Mouse (Mus musculus): ENCODE results near the gene Gdf1. TPM values are rescaled to one million over a fixed set of nuclear protein-coding genes. Genes with fewer than 3 reads are reported as not detected.

The Gdf1 gene
- polyA plus RNA-seq, 1 experiment from 2014 or later, result 0.89 TPM

GRCm38 (mm10) chr8:70352000-70352384 is 22.4 kb downstream of the Gdf1 start:
- Histone ChIP-seq H3K36me3 (ENCODE audit: poor library complexity, severe bottlenecking) (peaks cover 36% of the 10 kb centered on the region), H3K9ac (peak overlapping the region; percentile 99), H3K27ac (no peak overlapping the region), H3K27me3 (no peaks in the 10 kb centered on the region), H3K9me3 (replicated peaks) (no peaks in the 10 kb centered on the region), H3K4me2 (peak overlapping the region; percentile 96), H3K4me1 (peaks cover 56% of the 10 kb centered on the region), H3K4me3 (peak overlapping the region; percentile 100)
- ATAC-seq, result no peak
- WGBS, result 32% methylated on average over 3 of the region's 3 CpGs

GRCm38 (mm10) chr8:70352657-70353151 is 23.1 kb downstream of the Gdf1 start:
- WGBS, result 0% methylated on average over 61 of the region's 64 CpGs
- H3K27ac ChIP-seq, result peak overlapping the region; percentile 82
- H3K4me2 ChIP-seq, result peak overlapping the region; percentile 96
- H3K9ac ChIP-seq, result peak overlapping the region; percentile 99
- peaks cover 54% of the 10 kb centered on the region for H3K4me1 ChIP-seq
- peak; percentile 58 for ATAC-seq
- peaks cover 29% of the 10 kb centered on the region for H3K36me3 ChIP-seq (ENCODE audit: poor library complexity, severe bottlenecking)
- H3K27me3 ChIP-seq, result no peaks in the 10 kb centered on the region
- H3K4me3 ChIP-seq, result peak overlapping the region; percentile 100
- no peaks in the 10 kb centered on the region for H3K9me3 ChIP-seq (replicated peaks)

- WGBS, result under 1% methylated on average over 58 of the region's 69 CpGs
- Histone ChIP-seq H3K27me3 (no peaks in the 10 kb centered on the region), H3K4me3 (peak within 1 kb of the TSS; percentile 100), H3K9me3 (replicated peaks) (no peaks in the 10 kb centered on the region), H3K4me1 (peaks cover 48% of the 10 kb centered on the region), H3K27ac (peak within 1 kb of the TSS; percentile 82), H3K36me3 (ENCODE audit: poor library complexity, severe bottlenecking) (peaks cover 23% of the 10 kb centered on the region), H3K9ac (peak within 1 kb of the TSS; percentile 99), H3K4me2 (peak within 1 kb of the TSS; percentile 96)
- peak; percentile 87 for ATAC-seq
These were observed 23.7 kb downstream of the Gdf1 start, which contains the start of gene Upf1 for GRCm38 (mm10) chr8:70353194-70353817. Gene Upf1, minus strand, starts transcription at chr8:70353278.

GRCm38 (mm10) chr8:70354004-70354403 is 24.4 kb downstream of the Gdf1 start:
- Histone ChIP-seq H3K9me3 (replicated peaks) (no peaks in the 10 kb centered on the region), H3K27ac (peak overlapping the region; percentile 82), H3K9ac (peak overlapping the region; percentile 74), H3K36me3 (ENCODE audit: poor library complexity, severe bottlenecking) (peaks cover 16% of the 10 kb centered on the region), H3K4me3 (peak overlapping the region; percentile 100), H3K27me3 (0 out of 2 replicates have a peak, but pooled peaks cover 5% of the 10 kb centered on the region), H3K4me2 (peak overlapping the region; percentile 96), H3K4me1 (peaks cover 41% of the 10 kb centered on the region)
- 68% methylated on average over 4 of the region's 4 CpGs for WGBS
- no peak for ATAC-seq

DNA sequence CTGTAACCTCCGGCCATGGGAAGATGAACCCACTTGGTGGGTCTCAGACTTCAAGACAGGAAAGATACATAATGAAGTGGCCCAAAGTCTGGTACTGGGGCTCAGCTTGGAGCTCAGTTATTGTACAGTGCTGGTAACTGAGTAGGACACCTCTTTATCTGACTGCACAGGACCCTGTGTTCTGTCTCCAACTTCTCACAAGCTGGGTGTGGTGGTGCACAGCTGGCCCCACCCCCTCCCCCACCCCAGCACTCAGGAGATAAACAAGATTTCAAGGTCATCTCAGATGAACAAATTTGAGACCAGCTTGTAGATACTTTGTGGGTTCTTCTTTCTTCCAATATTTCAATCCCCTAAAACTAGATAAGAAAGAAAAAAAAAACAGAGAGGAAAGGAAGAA is 26.5 kb downstream of the Gdf1 start:
- no peak overlapping the region for H3K9ac ChIP-seq

GRCm38 (mm10) chr8:70359411-70359810 is 29.8 kb downstream of the Gdf1 start:
- Histone ChIP-seq H3K9me3 (replicated peaks) (no peaks in the 10 kb centered on the region), H3K4me3 (no peak overlapping the region), H3K9ac (0 out of 2 replicates have a peak overlapping the region, but pooled peaks have one; percentile 26), H3K4me1 (0 out of 2 replicates have a peak, but pooled peaks cover 5% of the 10 kb centered on the region), H3K27me3 (0 out of 2 replicates have a peak, but pooled peaks cover 8% of the 10 kb centered on the region), H3K36me3 (ENCODE audit: poor library complexity, severe bottlenecking) (no peaks in the 10 kb centered on the region), H3K4me2 (no peak overlapping the region), H3K27ac (no peak overlapping the region)
- ATAC-seq, result no peak
- 33% methylated on average over 3 of the region's 3 CpGs for WGBS

More for the DNA sequence above, 26.5 kb downstream of the Gdf1 start:
- no peak overlapping the region for H3K27ac ChIP-seq
- 93% methylated on average over 1 of the region's 1 CpGs for WGBS
- H3K36me3 ChIP-seq (ENCODE audit: poor library complexity, severe bottlenecking), result no peaks in the 10 kb centered on the region
- H3K27me3 ChIP-seq, result 0 out of 2 replicates have a peak, but pooled peaks cover 5% of the 10 kb centered on the region
- peaks cover 25% of the 10 kb centered on the region for H3K4me1 ChIP-seq
- H3K4me2 ChIP-seq, result no peak overlapping the region
- no peak for ATAC-seq
- no peak overlapping the region for H3K4me3 ChIP-seq
- no peaks in the 10 kb centered on the region for H3K9me3 ChIP-seq (replicated peaks)

DNA sequence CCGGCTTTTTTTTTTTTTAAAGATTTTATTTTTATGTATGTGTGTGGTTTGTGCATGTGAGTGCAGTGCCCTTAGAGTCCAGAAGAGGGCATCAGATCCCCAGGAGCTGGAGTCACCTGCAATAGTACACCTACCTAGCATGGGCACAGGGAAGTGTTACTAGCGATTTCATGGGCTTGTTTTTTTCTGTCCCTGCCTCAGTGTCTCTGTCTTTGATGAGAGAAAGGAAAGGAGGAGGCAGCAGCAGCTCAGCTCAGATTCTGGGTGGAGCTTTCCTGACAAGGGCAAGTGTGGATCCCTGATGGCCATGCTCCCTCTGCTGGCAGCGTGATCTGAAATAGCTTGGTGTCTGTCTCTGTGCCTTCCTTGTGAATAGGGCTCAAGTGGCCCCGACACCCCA is 31.2 kb downstream of the Gdf1 start:
- 46% methylated on average over 4 of the region's 4 CpGs for WGBS
- Histone ChIP-seq H3K36me3 (ENCODE audit: poor library complexity, severe bottlenecking) (no peaks in the 10 kb centered on the region), H3K4me2 (no peak overlapping the region), H3K9ac (no peak overlapping the region), H3K9me3 (replicated peaks) (no peaks in the 10 kb centered on the region), H3K27me3 (0 out of 2 replicates have a peak, but pooled peaks cover 8% of the 10 kb centered on the region), H3K27ac (no peak overlapping the region), H3K4me3 (no peak overlapping the region), H3K4me1 (0 out of 2 replicates have a peak, but pooled peaks cover 5% of the 10 kb centered on the region)
- ATAC-seq, result no peak

- Histone ChIP-seq H3K4me1 (0 out of 2 replicates have a peak, but pooled peaks cover 5% of the 10 kb centered on the region), H3K9ac (no peak overlapping the region), H3K4me3 (no peak overlapping the region), H3K9me3 (replicated peaks) (no peaks in the 10 kb centered on the region), H3K36me3 (ENCODE audit: poor library complexity, severe bottlenecking) (no peaks in the 10 kb centered on the region), H3K27me3 (0 out of 2 replicates have a peak, but pooled peaks cover 12% of the 10 kb centered on the region), H3K4me2 (no peak overlapping the region), H3K27ac (no peak overlapping the region)
- WGBS, result 77% methylated on average over 10 of the region's 10 CpGs
- no peak for ATAC-seq
These were observed 31.9 kb downstream of the Gdf1 start for GRCm38 (mm10) chr8:70361484-70362032.

GRCm38 (mm10) chr8:70364066-70364465 is 34.4 kb downstream of the Gdf1 start:
- Histone ChIP-seq H3K27ac (no peak overlapping the region), H3K27me3 (0 out of 2 replicates have a peak, but pooled peaks cover 21% of the 10 kb centered on the region), H3K9ac (no peak overlapping the region), H3K36me3 (ENCODE audit: poor library complexity, severe bottlenecking) (no peaks in the 10 kb centered on the region), H3K4me2 (no peak overlapping the region), H3K4me3 (no peak overlapping the region), H3K9me3 (replicated peaks) (no peaks in the 10 kb centered on the region), H3K4me1 (0 out of 2 replicates have a peak, but pooled peaks cover 5% of the 10 kb centered on the region)
- 38% methylated on average over 5 of the region's 5 CpGs for whole genome bisulfite sequencing
- no peak for ATAC-seq

GRCm38 (mm10) chr8:70366588-70366987 is 37.0 kb downstream of the Gdf1 start:
- ATAC-seq, result no peak
- WGBS, result 59% methylated on average over 5 of the region's 5 CpGs
- Histone ChIP-seq H3K4me1 (no peaks in the 10 kb centered on the region), H3K9ac (0 out of 2 replicates have a peak overlapping the region, but pooled peaks have one; percentile 27), H3K4me2 (no peak overlapping the region), H3K27me3 (peaks cover 38% of the 10 kb centered on the region), H3K27ac (no peak overlapping the region), H3K4me3 (no peak overlapping the region), H3K36me3 (ENCODE audit: poor library complexity, severe bottlenecking) (no peaks in the 10 kb centered on the region), H3K9me3 (replicated peaks) (no peaks in the 10 kb centered on the region)

GRCm38 (mm10) chr8:70370476-70370875 is 40.9 kb downstream of the Gdf1 start:
- H3K4me2 ChIP-seq, result no peak overlapping the region
- H3K9me3 ChIP-seq (replicated peaks), result no peaks in the 10 kb centered on the region
- WGBS, result 81% methylated on average over 7 of the region's 7 CpGs
- no peak overlapping the region for H3K9ac ChIP-seq
- H3K36me3 ChIP-seq (ENCODE audit: poor library complexity, severe bottlenecking), result no peaks in the 10 kb centered on the region
- H3K4me1 ChIP-seq, result peaks cover 19% of the 10 kb centered on the region
- H3K27ac ChIP-seq, result no peak overlapping the region
- no peak overlapping the region for H3K4me3 ChIP-seq
- no peak for ATAC-seq
- H3K27me3 ChIP-seq, result peaks cover 74% of the 10 kb centered on the region

GRCm38 (mm10) chr8:70371951-70372350 is 42.3 kb downstream of the Gdf1 start:
- no peak overlapping the region for H3K4me2 ChIP-seq
- H3K27me3 ChIP-seq, result peaks cover 81% of the 10 kb centered on the region
- 31% methylated on average over 6 of the region's 6 CpGs for WGBS
- H3K9me3 ChIP-seq (replicated peaks), result no peaks in the 10 kb centered on the region
- no peak overlapping the region for H3K9ac ChIP-seq
- H3K4me1 ChIP-seq, result peaks cover 25% of the 10 kb centered on the region
- H3K27ac ChIP-seq, result no peak overlapping the region
- no peak overlapping the region for H3K4me3 ChIP-seq
- ATAC-seq, result no peak
- no peaks in the 10 kb centered on the region for H3K36me3 ChIP-seq (ENCODE audit: poor library complexity, severe bottlenecking)
